Comparison of ENCODE assay signal across 15 mouse cellular contexts in genomic region chr9:82800360-82800759, GRCm38 (mm10). TPM values are rescaled to one million over a fixed set of nuclear protein-coding genes. Genes with fewer than 3 reads are reported as not detected.
DNase-seq lines count a peak whose midpoint lies in the region; ATAC-seq lines count a peak whose summit lies in the region.
"Had no signal": no experiment of that assay in that cellular context is flagged by ENCODE, and none has a peak within 500 bp of the region (broad histone marks: within the 10 kb centered on the region; RNA-seq: fewer than 3 reads in every experiment).

No protein-coding gene starts in this region.

- H3K27me3 ChIP-seq in heart, embryonic 11.5 days (ENCODE audit: control insufficient read depth, insufficient read depth, low read length), result no peaks in the 10 kb centered on the region
- no peaks in the 10 kb centered on the region for H3K27me3 ChIP-seq in lung, embryonic 15.5 days
- H3K27me3 ChIP-seq: forebrain, embryonic 15.5 days; limb, embryonic 13.5 days; midbrain, embryonic 12.5 days; stomach, embryonic 15.5 days had no signal

- H3K4me3 ChIP-seq in heart, embryonic 11.5 days (ENCODE audit: low read depth, low read length), result no peak overlapping the region
- H3K4me3 ChIP-seq in lung, embryonic 15.5 days, result no peak overlapping the region
- H3K4me3 ChIP-seq: forebrain, embryonic 15.5 days; limb, embryonic 13.5 days; midbrain, embryonic 12.5 days; stomach, embryonic 15.5 days had no signal

- no peaks in the 10 kb centered on the region for H3K9me3 ChIP-seq in heart, embryonic 11.5 days (replicated peaks; ENCODE audit: control insufficient read depth, low read length)
- H3K9me3 ChIP-seq in lung, embryonic 15.5 days, result no peaks in the 10 kb centered on the region
- H3K9me3 ChIP-seq: forebrain, embryonic 15.5 days; limb, embryonic 13.5 days; midbrain, embryonic 12.5 days; stomach, embryonic 15.5 days had no signal

- no peak overlapping the region for H3K4me2 ChIP-seq in heart, embryonic 11.5 days
- no peak overlapping the region for H3K4me2 ChIP-seq in lung, embryonic 15.5 days
- H3K4me2 ChIP-seq: forebrain, embryonic 15.5 days; limb, embryonic 13.5 days; midbrain, embryonic 12.5 days; stomach, embryonic 15.5 days had no signal

- peak; percentile 46; the same call in 1 of the 2 replicates for ATAC-seq in heart, embryonic 11.5 days (replicated peaks; ENCODE audit: insufficient number of reproducible peaks, low FRiP score, low TSS enrichment)
- 0 out of 2 replicates have a peak, but pooled peaks have one; percentile 52 for ATAC-seq in lung, embryonic 15.5 days (ENCODE audit: borderline replicate concordance, extremely low read depth, low FRiP score, low TSS enrichment)
- ATAC-seq: forebrain, embryonic 15.5 days; intestine, postnatal 0 days had no signal

- DNase-seq in heart, postnatal 36 days, result no peak
- DNase-seq in lung, adult 18-20 months, result peak; percentile 4 to 10
- DNase-seq in lung, postnatal 4 days, result no peak
- DNase-seq in thymus, postnatal 10 days (ENCODE audit: low spot score in 2 of 2), result no peak
- DNase-seq in spleen, postnatal 14 days (ENCODE audit: low spot score in 2 of 2), result no peak
- DNase-seq: adrenal gland, postnatal 14 days; B cell, adult 2 months; thymus, postnatal 36 days had no signal

- no peak overlapping the region for H3K9ac ChIP-seq in heart, embryonic 11.5 days (ENCODE audit: low read depth, low read length)
- H3K9ac ChIP-seq in lung, embryonic 15.5 days, result no peak overlapping the region
- H3K9ac ChIP-seq: forebrain, embryonic 15.5 days; limb, embryonic 13.5 days; midbrain, embryonic 12.5 days; stomach, embryonic 15.5 days had no signal

- H3K36me3 ChIP-seq in heart, embryonic 11.5 days (ENCODE audit: control insufficient read depth, insufficient read depth, low read length), result no peaks in the 10 kb centered on the region
- no peaks in the 10 kb centered on the region for H3K36me3 ChIP-seq in lung, embryonic 15.5 days
- H3K36me3 ChIP-seq: forebrain, embryonic 15.5 days; limb, embryonic 13.5 days; midbrain, embryonic 12.5 days; stomach, embryonic 15.5 days had no signal

- no peaks in the 10 kb centered on the region for H3K4me1 ChIP-seq in heart, embryonic 11.5 days (ENCODE audit: control insufficient read depth, insufficient read depth, low read length)
- no peaks in the 10 kb centered on the region for H3K4me1 ChIP-seq in lung, embryonic 15.5 days
- H3K4me1 ChIP-seq: forebrain, embryonic 15.5 days; midbrain, embryonic 12.5 days; stomach, embryonic 15.5 days had no signal

- WGBS in heart, embryonic 11.5 days (ENCODE audit: insufficient replicate concordance), result 55% methylated on average over 8 of the region's 8 CpGs
- WGBS in lung, embryonic 15.5 days, result 37% methylated on average over 8 of the region's 8 CpGs

- intact Hi-C loops in heart, postnatal 36 days (cut with DNase I), result no loop called here

- no peak overlapping the region for H3K27ac ChIP-seq in heart, embryonic 11.5 days (ENCODE audit: low read depth, low read length)
- no peak overlapping the region for H3K27ac ChIP-seq in lung, embryonic 15.5 days
- H3K27ac ChIP-seq: forebrain, embryonic 15.5 days; limb, embryonic 13.5 days; midbrain, embryonic 12.5 days; stomach, embryonic 15.5 days had no signal

RNA-seq across cellular contexts. Expression of gene Irak1bp1, which starts 29.0 kb away (rescaled TPM):
- polyA plus RNA-seq in heart, embryonic 11.5 days (2014; fragmentation: Nextera tagmentation; extraction: Ambion mirVana), result 13.3 and 14.3 TPM in 2 replicates
- total RNA-seq in heart, postnatal 36 days (2021), result 1 to 10 TPM; 2.1 to 3.5 TPM
- polyA plus RNA-seq in lung, embryonic 15.5 days (2015; fragmentation: Nextera tagmentation; extraction: Ambion mirVana), result 18.9 TPM in 2 replicates

Comparison
In these comparisons a context has a peak if more than half of its experiments do, and no peak if none do; other contexts are left out.
1. DNase-seq: peak in lung, adult 18-20 months (2 of 2); none in heart, postnatal 36 days (0 of 2), lung, postnatal 4 days (0 of 2), thymus, postnatal 10 days (0 of 2) and spleen, postnatal 14 days (0 of 2).